Mouse (Mus musculus): ENCODE results near the gene Mboat1.
A peak's percentile ranks its signal among the peaks of the same experiment; 100 is the strongest.

The Mboat1 gene

GRCm38 (mm10) chr13:30250341-30250905, 114.1 kb downstream of the Mboat1 start:
- DNase-seq (ENCODE audit: low read depth, low spot score): no peak

GRCm38 (mm10) chr13:30251431-30251830, 115.1 kb downstream of the Mboat1 start:
- DNase-seq (ENCODE audit: low read depth, low spot score): no peak

- no peak for DNase-seq (ENCODE audit: low read depth, low spot score)
Measured at GRCm38 (mm10) chr13:30252692-30253091, 116.4 kb downstream of the Mboat1 start.

- peak; percentile 90 for DNase-seq (ENCODE audit: low read depth, low spot score)
Measured at GRCm38 (mm10) chr13:30253636-30254264, 117.5 kb downstream of the Mboat1 start.

- no peak for DNase-seq (ENCODE audit: low read depth, low spot score)
Measured at GRCm38 (mm10) chr13:30254421-30254820, 118.1 kb downstream of the Mboat1 start.

GRCm38 (mm10) chr13:30258802-30259201, 122.5 kb downstream of the Mboat1 start:
- no peak for DNase-seq (ENCODE audit: low read depth, low spot score)

- no peak for DNase-seq (ENCODE audit: low read depth, low spot score)
Measured at GRCm38 (mm10) chr13:30259326-30259725, 123.0 kb downstream of the Mboat1 start.

- DNase-seq (ENCODE audit: low read depth, low spot score): peak; percentile 89
Measured at GRCm38 (mm10) chr13:30259912-30260560, 123.7 kb downstream of the Mboat1 start.

- no peak for DNase-seq (ENCODE audit: low read depth, low spot score)
Measured at GRCm38 (mm10) chr13:30263681-30264080, 127.4 kb downstream of the Mboat1 start.

- no peak for DNase-seq (ENCODE audit: low read depth, low spot score)
Measured at GRCm38 (mm10) chr13:30264303-30264702, 128.0 kb downstream of the Mboat1 start.

- DNase-seq (ENCODE audit: low read depth, low spot score): no peak
Measured at GRCm38 (mm10) chr13:30264765-30265164, 128.5 kb downstream of the Mboat1 start.

- DNase-seq (ENCODE audit: low read depth, low spot score): no peak
Measured at GRCm38 (mm10) chr13:30266036-30266435, 129.7 kb downstream of the Mboat1 start.

GRCm38 (mm10) chr13:30272040-30272686, 135.9 kb downstream of the Mboat1 start:
- peak; percentile 50 for DNase-seq (ENCODE audit: low read depth, low spot score)
